Mouse (Mus musculus): ENCODE results near the gene Slc30a2.
A peak's percentile ranks its signal among the peaks of the same experiment; 100 is the strongest.

Slc30a2 gene

DNA sequence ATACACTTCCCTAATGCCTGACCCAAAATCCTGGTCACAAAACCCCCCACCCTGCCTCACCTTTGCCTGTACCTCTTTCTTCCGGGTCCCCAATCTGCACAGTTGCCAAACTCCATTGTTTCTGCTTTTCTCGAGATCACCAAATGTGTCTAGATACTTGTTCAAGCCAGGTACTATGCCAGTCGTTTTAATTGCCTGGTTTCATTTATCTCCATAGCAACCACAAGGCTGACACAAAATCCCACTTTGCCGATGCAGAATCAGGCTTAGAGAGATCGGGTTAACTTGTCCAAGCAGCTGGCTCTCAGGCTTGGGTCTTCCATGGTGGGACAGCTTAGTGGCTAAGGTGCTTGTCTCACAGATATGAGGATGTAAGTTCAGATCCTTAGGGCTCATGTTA, 57.2 kb downstream of the Slc30a2 start:
- no peak for DNase-seq (ENCODE audit: low spot score in 2 of 2)

DNA sequence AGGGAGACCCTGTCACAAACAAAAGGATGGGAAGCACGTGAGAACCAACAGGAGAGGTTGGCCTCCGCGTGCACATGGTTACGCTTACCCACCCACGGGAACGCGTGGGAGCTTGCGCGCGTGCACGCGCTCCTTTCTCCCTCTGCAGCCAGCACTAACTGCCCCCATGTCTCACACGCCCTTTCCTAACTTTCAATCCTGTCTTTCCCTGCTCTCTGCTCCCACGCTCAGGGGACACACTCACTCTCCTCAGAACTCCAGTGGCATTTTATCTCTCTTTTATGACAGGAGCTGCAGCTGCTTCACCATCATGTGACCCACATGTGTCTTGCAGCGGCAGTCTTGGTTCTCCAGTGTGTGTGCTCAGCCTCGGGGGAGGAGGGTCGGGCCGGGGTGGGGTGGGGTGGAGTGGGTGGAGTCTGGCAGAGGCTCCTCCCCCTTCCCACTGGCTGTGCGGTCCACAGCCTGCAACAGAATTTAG, 58.2 kb downstream of the Slc30a2 start:
- peak; percentile 69 to 83 for DNase-seq (ENCODE audit: low spot score in 2 of 2)

DNA sequence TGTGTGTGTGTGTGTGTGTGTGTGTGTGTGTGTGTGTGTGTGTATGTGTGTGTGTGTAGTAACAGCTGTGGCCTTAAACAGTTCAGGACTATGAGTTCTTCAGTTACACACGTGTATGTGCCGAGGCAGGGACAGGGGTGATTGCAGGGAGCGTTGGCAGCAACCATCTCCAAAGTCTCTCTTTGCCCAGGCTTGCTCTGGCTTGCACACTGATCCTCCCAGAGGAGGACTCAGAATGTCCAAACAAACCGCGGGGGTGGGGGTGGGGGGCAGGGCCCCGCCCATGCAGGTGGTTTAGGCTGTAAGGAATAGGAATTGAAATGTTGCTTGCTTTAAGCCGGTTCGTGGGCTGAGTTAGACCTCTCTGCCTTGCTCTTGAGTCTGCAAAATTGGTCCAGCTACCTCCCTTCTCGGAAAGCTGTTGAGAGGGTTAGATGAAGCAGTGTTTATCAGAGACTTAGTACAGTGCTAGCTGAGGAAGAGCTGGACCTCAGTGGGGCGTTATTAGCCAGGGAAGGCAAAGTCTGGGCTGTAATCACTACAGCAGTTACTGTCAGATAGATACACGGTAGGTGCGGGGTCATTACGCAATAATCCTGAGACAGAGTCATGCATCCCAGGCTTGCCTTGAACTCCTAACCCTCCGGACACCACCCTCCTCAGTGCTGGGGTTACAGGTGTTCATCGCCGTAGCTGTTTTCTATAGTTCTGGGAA, 59.0 kb downstream of the Slc30a2 start:
- DNase-seq (ENCODE audit: low spot score in 2 of 2): peak in 1 of 2 experiments; percentile 17

DNA sequence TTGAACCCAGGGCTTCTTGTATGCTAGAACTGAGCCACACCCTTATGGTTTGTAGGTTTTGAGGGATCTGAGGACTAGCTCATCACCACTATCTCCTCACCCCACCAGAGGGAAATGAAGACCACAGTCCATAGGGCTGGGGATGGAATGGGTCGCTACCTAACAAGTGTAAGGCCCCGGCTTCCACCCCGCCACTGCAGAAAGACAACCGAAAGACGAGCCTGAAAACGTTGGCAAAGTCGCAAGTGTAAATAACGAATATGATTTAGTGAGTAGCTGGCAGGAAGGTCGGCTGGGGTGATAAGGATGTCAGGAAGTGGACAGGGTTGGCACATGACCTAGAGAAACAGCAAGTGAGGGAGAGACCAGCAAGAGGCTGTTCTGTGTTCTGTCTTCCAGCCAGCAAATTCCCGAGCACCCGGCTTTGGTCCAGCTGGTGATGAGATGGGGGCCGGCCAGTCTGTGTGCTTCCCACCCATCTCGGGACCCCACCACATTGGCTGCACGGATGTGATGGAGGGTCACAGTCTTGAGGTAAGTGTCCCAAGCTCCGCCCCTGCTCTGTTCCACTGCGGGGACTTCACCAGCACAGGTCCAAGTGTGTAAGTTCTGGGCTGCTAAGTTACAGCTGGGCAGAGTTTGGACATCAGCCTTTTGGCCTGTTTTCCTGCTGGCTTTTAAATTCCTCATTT, 59.7 kb downstream of the Slc30a2 start:
- no peak for DNase-seq (ENCODE audit: low spot score in 2 of 2)

DNA sequence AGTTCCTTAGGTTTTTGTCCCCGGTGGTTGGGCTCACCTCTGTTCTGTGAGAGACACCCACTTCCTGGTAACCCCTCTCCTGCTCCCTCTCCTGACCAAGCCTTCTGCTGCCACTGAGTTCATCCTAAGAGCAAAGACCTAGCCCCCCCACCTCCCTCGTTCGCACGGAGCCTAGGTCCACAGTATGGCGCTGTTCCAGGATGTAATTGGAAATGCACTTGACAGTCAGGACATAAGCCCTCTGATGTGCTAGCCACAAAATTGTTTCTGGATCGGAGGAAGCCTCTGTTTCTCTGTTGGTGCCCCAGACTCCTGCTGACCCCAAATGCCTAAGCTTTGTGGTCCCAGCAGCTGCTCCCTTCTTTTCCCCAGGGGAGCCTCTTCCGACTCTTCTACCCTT, 60.7 kb downstream of the Slc30a2 start:
- no peak for DNase-seq (ENCODE audit: low spot score in 2 of 2)
